Mouse (Mus musculus): ENCODE data around the gene Lurap1. TPM values are rescaled to one million over a fixed set of nuclear protein-coding genes. Genes with fewer than 3 reads are reported as not detected.
A peak's percentile ranks its signal among the peaks of the same experiment; 100 is the strongest.

Lurap1 gene
- total RNA-seq, 4 experiments from 2014 or later: 32.3 to 37.9 (median 33.4) TPM

- no peak for DNase-seq (ENCODE audit: low spot score in 2 of 2)
Observed at GRCm38 (mm10) chr4:116111486-116111885, 39.7 kb downstream of the Lurap1 start.

- DNase-seq (ENCODE audit: low spot score in 2 of 2): no peak
Observed at GRCm38 (mm10) chr4:116110695-116111094, 40.4 kb downstream of the Lurap1 start.

- no peak for DNase-seq (ENCODE audit: low spot score in 2 of 2)
Observed at GRCm38 (mm10) chr4:116105278-116105677, 45.9 kb downstream of the Lurap1 start.

- DNase-seq (ENCODE audit: low spot score in 2 of 2): no peak
Observed at GRCm38 (mm10) chr4:116100959-116101358, 50.2 kb downstream of the Lurap1 start.

GRCm38 (mm10) chr4:116097211-116097610 lies 53.9 kb downstream of the Lurap1 start:
- DNase-seq (ENCODE audit: low spot score in 2 of 2): no peak

GRCm38 (mm10) chr4:116096291-116096690 lies 54.8 kb downstream of the Lurap1 start:
- no peak for DNase-seq (ENCODE audit: low spot score in 2 of 2)

- DNase-seq (ENCODE audit: low spot score in 2 of 2): peak in 1 of 2 experiments; percentile 33
Observed at GRCm38 (mm10) chr4:116088510-116089249, 62.5 kb downstream of the Lurap1 start.

Other genes with a start within 250 kb of the Lurap1 start
- under 1 TPM in 2 of 4 experiments, not detected in 2; 0.09 to 0.36 TPM for gene Dmbx1, start 211.4 kb downstream of the Lurap1 start, total RNA-seq (2022)
- gene Faah, start 133.4 kb downstream of the Lurap1 start, total RNA-seq (2022): 10 to 100 TPM; 77.3 to 81.9 (median 80.2) TPM
- 10 to 100 TPM in 2 of 4 experiments, 1 to 10 TPM in 2; 9.0 to 11.5 (median 10.6) TPM for gene Nsun4, start 97.5 kb downstream of the Lurap1 start, total RNA-seq (2022)
- gene Uqcrh, start 76.3 kb downstream of the Lurap1 start, total RNA-seq (2022): 100 to 1,000 TPM; 402 to 442 (median 412) TPM
- gene Lrrc41, start 76.1 kb downstream of the Lurap1 start, total RNA-seq (2022): 10 to 100 TPM; 45.2 to 53.2 (median 50.0) TPM
- 1 to 10 TPM in 3 of 4 experiments, under 1 TPM in 1; 0.70 to 1.2 (median 1.1) TPM for gene Rad54l, start 27.6 kb downstream of the Lurap1 start, total RNA-seq (2022)
- 10 to 100 TPM; 78.4 to 93.2 (median 82.4) TPM for gene Pomgnt1, start 27.5 kb downstream of the Lurap1 start, total RNA-seq (2022)
- gene Tspan1, start 16.3 kb upstream of the Lurap1 start, total RNA-seq (2022): under 1 TPM in 1 of 4 experiments, not detected in 3; 0.23 TPM
- not detected for gene 1700042G07Rik, start 22.0 kb upstream of the Lurap1 start, total RNA-seq (2022)
- under 1 TPM in 1 of 4 experiments, not detected in 3; 0.53 TPM for gene Gm49337, start 22.0 kb upstream of the Lurap1 start, total RNA-seq (2022)
- gene Pik3r3, start 70.3 kb upstream of the Lurap1 start, total RNA-seq (2022): 10 to 100 TPM; 35.5 to 44.5 (median 40.3) TPM

Measured in left cerebral cortex, adult 8-10 months (tissue).